Mouse (Mus musculus): ENCODE measurements around the gene Vrtn. TPM values are rescaled to one million over a fixed set of nuclear protein-coding genes. Genes with fewer than 3 reads are reported as not detected.

The Vrtn gene
- polyA plus RNA-seq, 1 experiment from 2014 or later, result 0.06 TPM

- no peak for ATAC-seq (ENCODE audit: borderline replicate concordance, extremely low read depth, low FRiP score, low TSS enrichment)
- Histone ChIP-seq H3K9me3 (no peaks in the 10 kb centered on the region), H3K36me3 (no peaks in the 10 kb centered on the region), H3K9ac (no peak overlapping the region), H3K4me2 (no peak overlapping the region), H3K27ac (no peak overlapping the region), H3K27me3 (no peaks in the 10 kb centered on the region), H3K4me3 (no peak overlapping the region), H3K4me1 (no peaks in the 10 kb centered on the region)
- 74% methylated on average over 11 of the region's 11 CpGs for WGBS
These were observed 48.2 kb downstream of the Vrtn start for GRCm38 (mm10) chr12:84689051-84689450.

GRCm38 (mm10) chr12:84691347-84691746 lies 50.5 kb downstream of the Vrtn start:
- Histone ChIP-seq H3K4me2 (no peak overlapping the region), H3K9ac (no peak overlapping the region), H3K27ac (no peak overlapping the region), H3K9me3 (no peaks in the 10 kb centered on the region), H3K36me3 (no peaks in the 10 kb centered on the region), H3K27me3 (peaks cover 6% of the 10 kb centered on the region; the same call in 1 of the 2 replicates), H3K4me3 (no peak overlapping the region), H3K4me1 (no peaks in the 10 kb centered on the region)
- ATAC-seq (ENCODE audit: borderline replicate concordance, extremely low read depth, low FRiP score, low TSS enrichment), result no peak

DNA sequence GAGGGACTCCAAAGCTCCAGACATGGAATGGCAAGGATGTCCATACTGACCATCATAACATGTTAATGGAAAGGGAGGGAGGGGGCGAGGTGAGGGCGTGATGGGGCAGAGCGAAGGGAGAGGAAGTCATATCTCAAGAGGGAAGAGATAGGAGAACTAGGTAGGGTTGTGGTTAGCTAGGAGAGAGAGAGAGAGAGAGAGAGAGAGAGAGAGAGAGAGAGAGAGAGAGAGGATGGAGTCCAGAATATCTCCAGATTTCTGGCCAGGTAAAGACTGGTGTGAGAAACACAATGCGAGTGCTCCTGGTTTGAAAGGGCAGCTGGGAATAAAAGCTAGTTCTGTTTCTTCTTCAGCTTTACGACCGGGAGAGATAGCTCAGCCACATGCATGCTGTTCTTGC lies 51.3 kb downstream of the Vrtn start:
- H3K27me3 ChIP-seq, result peaks cover 12% of the 10 kb centered on the region
- no peak for ATAC-seq (ENCODE audit: borderline replicate concordance, extremely low read depth, low FRiP score, low TSS enrichment)
- H3K9me3 ChIP-seq, result no peaks in the 10 kb centered on the region
- H3K27ac ChIP-seq, result no peak overlapping the region
- WGBS, result 79% methylated on average over 6 of the region's 6 CpGs
- no peak overlapping the region for H3K4me3 ChIP-seq
- no peaks in the 10 kb centered on the region for H3K4me1 ChIP-seq
- no peak overlapping the region for H3K9ac ChIP-seq
- no peaks in the 10 kb centered on the region for H3K36me3 ChIP-seq
- H3K4me2 ChIP-seq, result no peak overlapping the region

- Histone ChIP-seq H3K4me2 (peak within 1 kb of the TSS; percentile 98), H3K4me3 (peak within 1 kb of the TSS; percentile 56), H3K27me3 (peaks cover 46% of the 10 kb centered on the region), H3K9ac (no peak within 1 kb of the TSS), H3K27ac (no peak within 1 kb of the TSS), H3K36me3 (no peaks in the 10 kb centered on the region), H3K9me3 (no peaks in the 10 kb centered on the region), H3K4me1 (peaks cover 8% of the 10 kb centered on the region; the same call in 1 of the 2 replicates)
- peak; percentile 77; the same call in 1 of the 2 replicates for ATAC-seq (ENCODE audit: borderline replicate concordance, extremely low read depth, low FRiP score, low TSS enrichment)
- 2% methylated on average over 64 of the region's 79 CpGs for WGBS
These were observed 57.7 kb downstream of the Vrtn start, which contains the start of gene Syndig1l for GRCm38 (mm10) chr12:84698319-84699081. Gene Syndig1l, minus strand, starts transcription at chr12:84698831.

Other genes with a start within 250 kb of the Vrtn start
- 18.3 and 19.0 TPM in 2 replicates for gene Entpd5, start 232.0 kb upstream of the Vrtn start, polyA plus RNA-seq (2015; fragmentation: Nextera tagmentation; extraction: Ambion mirVana)
- 1.6 and 2.4 TPM in 2 replicates for gene Bbof1, start 231.9 kb upstream of the Vrtn start, polyA plus RNA-seq (2015; fragmentation: Nextera tagmentation; extraction: Ambion mirVana)
- gene Rnf113a2, start 223.8 kb upstream of the Vrtn start, polyA plus RNA-seq (2015; fragmentation: Nextera tagmentation; extraction: Ambion mirVana), result 24.2 and 24.6 TPM in 2 replicates
- gene Aldh6a1, start 190.0 kb upstream of the Vrtn start, polyA plus RNA-seq (2015; fragmentation: Nextera tagmentation; extraction: Ambion mirVana), result 39.1 and 40.5 TPM in 2 replicates
- gene Lin52, start 189.6 kb upstream of the Vrtn start, polyA plus RNA-seq (2015; fragmentation: Nextera tagmentation; extraction: Ambion mirVana), result 21.6 and 22.2 TPM in 2 replicates
- gene Vsx2, start 71.3 kb upstream of the Vrtn start, polyA plus RNA-seq (2015; fragmentation: Nextera tagmentation; extraction: Ambion mirVana), result not detected in 2 replicates
- 11.9 and 14.5 TPM in 2 replicates for gene Abcd4, start 23.6 kb upstream of the Vrtn start, polyA plus RNA-seq (2015; fragmentation: Nextera tagmentation; extraction: Ambion mirVana)
- 0.09 TPM in 1 of 2 replicates, not detected in the other for gene Syndig1l, start 57.8 kb downstream of the Vrtn start, polyA plus RNA-seq (2015; fragmentation: Nextera tagmentation; extraction: Ambion mirVana)
- gene Npc2, start 132.1 kb downstream of the Vrtn start, polyA plus RNA-seq (2015; fragmentation: Nextera tagmentation; extraction: Ambion mirVana), result 150 and 162 TPM in 2 replicates
- 130 and 136 TPM in 2 replicates for gene Isca2, start 132.2 kb downstream of the Vrtn start, polyA plus RNA-seq (2015; fragmentation: Nextera tagmentation; extraction: Ambion mirVana)
- 12.8 and 15.1 TPM in 2 replicates for gene Ltbp2, start 235.5 kb downstream of the Vrtn start, polyA plus RNA-seq (2015; fragmentation: Nextera tagmentation; extraction: Ambion mirVana)